Mouse (Mus musculus) cerebellum, adult 2 months (tissue): ENCODE measurements around the gene Nol9.

Experiments
- CTCF ChIP-seq: fragments of 200-500 bp; IDR thresholded peaks from 2 replicates; pipeline ENCODE4 v1.5.1; 2011; ENCODE audit warnings: low read depth, mild to moderate bottlenecking, control low read depth, low read length, moderate library complexity, borderline replicate concordance; ENCODE audit not compliant: insufficient read depth
- POLR2A ChIP-seq: fragments of 200-500 bp; IDR thresholded peaks from 2 replicates; pipeline ENCODE4 v1.6.1; 2011; ENCODE audit warnings: low read length, control low read depth, borderline replicate concordance; ENCODE audit not compliant: insufficient read depth

DNA sequence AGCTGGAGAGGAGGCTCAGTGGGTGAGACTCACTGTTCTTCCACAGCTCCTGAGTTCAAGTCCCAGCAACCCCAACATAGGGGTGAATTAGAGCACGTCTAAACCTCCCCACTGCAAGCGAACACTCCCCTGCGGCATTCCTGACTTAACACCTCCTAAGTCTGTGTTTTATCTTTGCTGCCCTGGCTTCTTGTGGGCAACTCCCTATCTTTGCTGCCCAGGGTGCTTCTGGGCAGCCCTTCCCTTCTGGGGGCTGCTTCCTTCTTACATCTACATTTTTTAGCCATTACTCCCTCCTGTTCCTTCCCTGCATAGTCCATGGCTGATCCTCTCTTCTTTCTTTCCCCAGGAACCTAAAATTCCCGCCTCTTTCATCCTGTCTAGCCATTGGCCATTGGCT is 71.6 kb downstream of the Nol9 start:
- no peak for TF ChIP-seq POLR2A
- TF ChIP-seq CTCF = no peak
